Mouse (Mus musculus) brain, embryonic 14.5 days (tissue): ENCODE results near the gene Sumo1.

Experiments
- CTCF ChIP-seq: fragments of 200-500 bp; IDR thresholded peaks from 2 replicates; pipeline ENCODE4 v1.5.1; 2012; ENCODE audit warnings: inconsistent platforms, mild to moderate bottlenecking, moderate library complexity, borderline replicate concordance; ENCODE audit not compliant: insufficient read depth, insufficient read length; ENCODE audit errors: extremely low read depth
- POLR2A ChIP-seq: fragments of 200-500 bp; IDR thresholded peaks from 2 replicates; pipeline ENCODE4 v1.6.1; 2012; ENCODE audit warnings: mild to moderate bottlenecking, inconsistent platforms, borderline replicate concordance; ENCODE audit not compliant: poor library complexity, insufficient read depth, insufficient read length, severe bottlenecking; ENCODE audit errors: extremely low read depth

DNA sequence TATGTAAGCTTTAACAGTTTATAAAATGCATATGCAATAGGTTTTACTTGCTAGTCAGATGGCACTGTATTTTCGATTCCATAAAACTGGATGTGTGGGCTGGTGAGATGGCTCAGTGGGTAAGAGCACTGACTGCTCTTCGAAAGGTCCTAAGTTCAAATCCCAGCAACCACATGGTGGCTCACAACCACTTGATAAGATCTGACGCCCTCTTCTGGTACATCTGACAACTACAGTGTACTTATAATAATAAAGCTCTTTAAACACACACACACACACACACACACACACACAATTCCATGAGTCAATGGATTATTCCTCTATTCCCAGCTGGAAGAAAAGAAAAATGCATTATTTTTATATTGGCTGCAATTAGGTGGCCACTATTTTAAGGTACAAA, 32.3 kb downstream of the Sumo1 start:
- TF ChIP-seq POLR2A: no peak
- no peak for TF ChIP-seq CTCF
